In genomic region chr13:99506580-99506962, GRCm38 (mm10) we compare ENCODE assay signal across 32 mouse cellular contexts. TPM values are rescaled to one million over a fixed set of nuclear protein-coding genes. Genes with fewer than 3 reads are reported as not detected.
DNase-seq lines count a peak whose midpoint lies in the region; ATAC-seq and TF ChIP-seq lines count a peak whose summit lies in the region.
"Had no signal": no experiment of that assay in that cellular context is flagged by ENCODE, and none has a peak within 500 bp of the region (broad histone marks: within the 10 kb centered on the region; RNA-seq: fewer than 3 reads in every experiment).

No protein-coding gene starts in this region.

- H3K27me3 ChIP-seq in lung, embryonic 15.5 days = no peaks in the 10 kb centered on the region
- no peaks in the 10 kb centered on the region for H3K27me3 ChIP-seq in limb, embryonic 14.5 days (ENCODE audit: control insufficient read depth, insufficient read depth, low read length)
- H3K27me3 ChIP-seq: embryonic facial prominence, embryonic 12.5 days; forebrain, embryonic 12.5 days; heart, embryonic 12.5 days; hindbrain, embryonic 15.5 days; kidney, embryonic 15.5 days; liver, embryonic 15.5 days; midbrain, embryonic 13.5 days; neural tube, embryonic 13.5 days had no signal

- H3K36me3 ChIP-seq in lung, embryonic 15.5 days = no peaks in the 10 kb centered on the region
- peaks cover 15% of the 10 kb centered on the region for H3K36me3 ChIP-seq in limb, embryonic 14.5 days (ENCODE audit: control insufficient read depth, insufficient read depth, low read length)
- H3K36me3 ChIP-seq: kidney, embryonic 15.5 days; liver, embryonic 15.5 days had no signal

- H3K4me2 ChIP-seq in lung, embryonic 15.5 days = no peak overlapping the region
- H3K4me2 ChIP-seq in limb, embryonic 14.5 days (replicated peaks; ENCODE audit: low read depth, low read length, severe bottlenecking) = no peak overlapping the region
- H3K4me2 ChIP-seq: embryonic facial prominence, embryonic 12.5 days; forebrain, embryonic 12.5 days; heart, embryonic 12.5 days; hindbrain, embryonic 15.5 days; kidney, embryonic 15.5 days; liver, embryonic 15.5 days; midbrain, embryonic 13.5 days; neural tube, embryonic 13.5 days had no signal

- peak; percentile 73; the same call in 1 of the 2 replicates for ATAC-seq in lung, embryonic 15.5 days (ENCODE audit: borderline replicate concordance, extremely low read depth, low FRiP score, low TSS enrichment)
- ATAC-seq in limb, embryonic 14.5 days (ENCODE audit: low FRiP score, low read depth) = no peak
- ATAC-seq: activated CD4-positive, CD25-positive, alpha-beta regulatory T cell, adult 4 months; forebrain, postnatal 0 days; inflammation-experienced regulatory T-cells, adult 6 months; midbrain, embryonic 13.5 days had no signal

- 37% methylated on average over 2 of the region's 2 CpGs for WGBS in lung, embryonic 15.5 days
- 34% methylated on average over 2 of the region's 2 CpGs for WGBS in limb, embryonic 14.5 days

- H3K9ac ChIP-seq in lung, embryonic 15.5 days = no peak overlapping the region
- no peak overlapping the region for H3K9ac ChIP-seq in limb, embryonic 14.5 days (ENCODE audit: low read depth, low read length, severe bottlenecking)
- H3K9ac ChIP-seq: embryonic facial prominence, embryonic 12.5 days; forebrain, embryonic 12.5 days; forebrain, postnatal 0 days; heart, embryonic 12.5 days; hindbrain, embryonic 15.5 days; kidney, embryonic 15.5 days; liver, embryonic 15.5 days; midbrain, embryonic 13.5 days; neural tube, embryonic 13.5 days had no signal

- H3K4me3 ChIP-seq in lung, embryonic 15.5 days = no peak overlapping the region
- no peak overlapping the region for H3K4me3 ChIP-seq in limb, embryonic 14.5 days (replicated peaks; ENCODE audit: low read length)
- H3K4me3 ChIP-seq: embryonic facial prominence, embryonic 12.5 days; forebrain, embryonic 12.5 days; heart, adult 2 months; heart, embryonic 12.5 days; hindbrain, embryonic 15.5 days; kidney, embryonic 15.5 days; liver, embryonic 15.5 days; midbrain, embryonic 13.5 days; neural tube, embryonic 13.5 days had no signal

- H3K4me1 ChIP-seq in lung, embryonic 15.5 days = peaks cover 36% of the 10 kb centered on the region
- peaks cover 42% of the 10 kb centered on the region for H3K4me1 ChIP-seq in limb, embryonic 14.5 days (ENCODE audit: control insufficient read depth, insufficient read depth, low read length)
- H3K4me1 ChIP-seq: liver, embryonic 15.5 days had no signal

- TF ChIP-seq POLR2A in limb, embryonic 14.5 days (IDR thresholded peaks at IDR 0.05; ENCODE audit: borderline replicate concordance, extremely low read depth, insufficient read depth, insufficient read length) = no peak

- H3K9me3 ChIP-seq in lung, embryonic 15.5 days = no peaks in the 10 kb centered on the region
- H3K9me3 ChIP-seq in limb, embryonic 14.5 days (ENCODE audit: control insufficient read depth, low read length) = no peaks in the 10 kb centered on the region
- H3K9me3 ChIP-seq: embryonic facial prominence, embryonic 12.5 days; forebrain, embryonic 12.5 days; heart, embryonic 12.5 days; hindbrain, embryonic 15.5 days; kidney, embryonic 15.5 days; liver, embryonic 15.5 days; midbrain, embryonic 13.5 days; neural tube, embryonic 13.5 days had no signal

- DNase-seq in lung, postnatal 25 days (ENCODE audit: low spot score) = no peak
- DNase-seq in adipocyte (ENCODE audit: low spot score) = peak; percentile 18
- peak; percentile 28 for DNase-seq in limb, embryonic 14.5 days (ENCODE audit: low spot score)
- DNase-seq in heart, postnatal 10 days = no peak
- DNase-seq in spleen, adult 18-20 months = no peak
- DNase-seq in kidney, postnatal 10 days = no peak
- DNase-seq: adrenal gland, postnatal 10 days; B cell, adult 2 months; cerebellum, adult 11 months; cerebellum, adult 9-10 months; cerebellum, postnatal 36 days; forebrain, postnatal 0 days; heart, adult 2 months; kidney, adult 18-20 months; kidney, postnatal 4 days; left cerebral cortex, postnatal 4 days; right cerebral cortex, postnatal 4 days; thymus, adult 18-20 months; thymus, postnatal 36 days had no signal

- H3K27ac ChIP-seq in lung, embryonic 15.5 days = 0 out of 2 replicates have a peak overlapping the region, but pooled peaks have one; percentile 37
- H3K27ac ChIP-seq in limb, embryonic 14.5 days (replicated peaks; ENCODE audit: low read depth, low read length) = no peak overlapping the region
- H3K27ac ChIP-seq: embryonic facial prominence, embryonic 12.5 days; forebrain, embryonic 12.5 days; heart, adult 2 months; hindbrain, embryonic 15.5 days; kidney, embryonic 15.5 days; liver, embryonic 15.5 days; macrophage; midbrain, embryonic 13.5 days; neural tube, embryonic 13.5 days had no signal

- intact Hi-C loops in heart, postnatal 10 days (cut with DNase I) = no loop called here

RNA-seq across cellular contexts. Expression of gene Map1b, which starts 9.8 kb away (rescaled TPM):
- 63.4 and 76.4 TPM in 2 replicates for polyA plus RNA-seq in lung, embryonic 15.5 days (2015; fragmentation: Nextera tagmentation; extraction: Ambion mirVana)
- polyA plus RNA-seq in limb, embryonic 14.5 days (2012; rRNA removed) = 16.8 and 17.5 TPM in 2 replicates
- polyA plus RNA-seq in limb, embryonic 14.5 days (2014; fragmentation: Nextera tagmentation; extraction: Ambion mirVana) = 142 and 149 TPM in 2 replicates
- 10 to 100 TPM; 36.4 to 36.5 TPM for total RNA-seq in heart, postnatal 10 days (2021)
- total RNA-seq: megakaryocyte-erythroid progenitor cell, adult 5-6 weeks had no signal

Comparison
In these comparisons a context has a peak if more than half of its experiments do, and no peak if none do; other contexts are left out.
1. DNase-seq: peak in adipocyte (single experiment) and limb, embryonic 14.5 days (single experiment); none in lung, postnatal 25 days (single experiment), heart, postnatal 10 days (0 of 2), spleen, adult 18-20 months (0 of 2) and kidney, postnatal 10 days (single experiment).